Mouse (Mus musculus): Measurements from ENCODE around the gene Morn3. TPM values are rescaled to one million over a fixed set of nuclear protein-coding genes. Genes with fewer than 3 reads are reported as not detected.
A peak's percentile ranks its signal among the peaks of the same experiment; 100 is the strongest.

The Morn3 gene
- total and polyA plus RNA-seq, 3 experiments: not detected

DNA sequence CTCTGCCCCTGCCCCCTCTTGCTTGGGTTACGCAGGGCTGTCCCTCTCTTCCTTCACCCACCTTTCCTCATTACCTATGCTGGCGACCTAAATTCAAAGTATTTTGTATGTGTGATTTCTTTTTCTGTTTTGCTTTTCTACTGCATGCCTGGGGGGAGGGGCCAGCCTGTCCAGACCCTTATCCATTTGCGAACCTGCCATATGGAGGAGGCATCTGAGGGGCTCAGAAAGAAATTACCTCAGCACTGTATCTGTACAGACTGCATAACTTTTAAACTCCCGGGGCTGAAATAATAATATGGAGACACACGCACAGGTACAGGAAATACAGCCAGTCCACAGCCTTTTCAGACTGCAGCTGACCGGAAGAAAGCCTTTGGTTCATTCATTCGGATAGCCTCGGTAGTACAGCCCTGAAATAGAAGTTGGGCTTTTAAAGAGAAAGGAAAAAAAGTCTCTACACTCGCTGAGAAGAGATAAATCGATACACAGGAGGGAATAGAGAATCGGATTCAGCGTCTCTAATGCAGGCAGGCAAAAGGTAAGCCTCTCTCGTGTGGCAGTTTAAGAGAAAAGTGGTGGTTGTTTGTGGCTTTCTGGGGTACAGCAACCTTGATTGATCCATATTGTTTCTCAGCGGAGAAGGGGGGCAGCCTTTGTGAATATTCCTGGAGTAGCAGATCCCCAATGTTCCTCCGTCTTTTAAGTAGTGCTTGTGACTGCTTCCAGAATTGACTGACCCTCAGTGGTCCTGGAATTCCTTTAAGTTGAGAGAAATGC, 57.1 kb downstream of the Morn3 start, which contains the start of gene Kdm2b:
Gene Kdm2b (minus strand): TSS at position 273 of the 780 bp plus-strand sequence.
- in situ Hi-C loops (cut with MboI; ENCODE audit: low pct_ligation_motif_present, low pct_unique_long_range_greater_than_20kb, low sequenced_read_pairs) (no loop called here), dilution Hi-C loops (cut with MboI; ENCODE audit: extremely low pct_ligation_motif_present, extremely low pct_unique_long_range_greater_than_20kb, low sequenced_read_pairs) (no loop called here)
- no peaks in the 10 kb centered on the region for H3K27me3 ChIP-seq (replicated peaks)
- no peaks in the 10 kb centered on the region for H3K9me3 ChIP-seq (replicated peaks; ENCODE audit: low read length)
- peak; percentile 16; the same call in 1 of the 2 replicates for TF ChIP-seq ETS1 (conservative IDR thresholded peaks at IDR 0.05; ENCODE audit: low read depth, low read length)
- TF ChIP-seq TCF12 (IDR thresholded peaks at IDR 0.05; ENCODE audit: low read depth, low read length): peak; percentile 50; the same call in 1 of the 2 replicates
- 0 out of 2 replicates have a peak, but pooled peaks have one; percentile 41 for TF ChIP-seq IRF4 (IDR thresholded peaks at IDR 0.05; ENCODE audit: low read depth, low read length)
- 0 out of 2 replicates have a peak, but pooled peaks have one; percentile 33 for TF ChIP-seq NRF1 (IDR thresholded peaks at IDR 0.05; ENCODE audit: low read depth, low read length)
- TF ChIP-seq BHLHE40 (IDR thresholded peaks at IDR 0.05; ENCODE audit: low read depth, low read length): peak; percentile 60
- TF ChIP-seq ELF1 (IDR thresholded peaks at IDR 0.05; ENCODE audit: low read depth, low read length): peak; percentile 72
- TF ChIP-seq TBP (conservative IDR thresholded peaks at IDR 0.05; ENCODE audit: low read depth, low read length): 0 out of 2 replicates have a peak, but pooled peaks have one; percentile 38
- TF ChIP-seq CHD1 (IDR thresholded peaks at IDR 0.05; ENCODE audit: low read depth, low read length): peak; percentile 82; the same call in 1 of the 2 replicates
- peak; percentile 46 for TF ChIP-seq MAX (IDR thresholded peaks at IDR 0.05; ENCODE audit: low read length)
- 0 out of 2 replicates have a peak, but pooled peaks have one; percentile 36 for TF ChIP-seq NELFE (IDR thresholded peaks at IDR 0.05; ENCODE audit: low read depth, low read length)
- no peak for TF ChIP-seq ZNF384 (IDR thresholded peaks at IDR 0.05; ENCODE audit: low read depth, low read length)
- no peak; the same call in 1 of the 2 replicates for TF ChIP-seq USF1 (IDR thresholded peaks at IDR 0.05; ENCODE audit: low read depth, low read length)
- 0 out of 2 replicates have a peak, but pooled peaks have one; percentile 16 for TF ChIP-seq E2F4 (IDR thresholded peaks at IDR 0.05; ENCODE audit: insufficient replicate concordance, low read depth, low read length)
- TF ChIP-seq ZC3H11A (IDR thresholded peaks at IDR 0.05; ENCODE audit: low read depth, low read length): no peak
- no peak for TF ChIP-seq USF2 (conservative IDR thresholded peaks at IDR 0.05; ENCODE audit: low read depth, low read length)
- no peak for TF ChIP-seq MAFK (IDR thresholded peaks at IDR 0.05; ENCODE audit: insufficient replicate concordance, low read length)
- peak; percentile 53; the same call in 1 of the 2 replicates for TF ChIP-seq MEF2A (IDR thresholded peaks at IDR 0.05; ENCODE audit: borderline replicate concordance, low read depth, low read length)
- TF ChIP-seq CHD2 (IDR thresholded peaks at IDR 0.05; ENCODE audit: low read length): peak; percentile 53; the same call in 1 of the 2 replicates
- TF ChIP-seq SIN3A (IDR thresholded peaks at IDR 0.05; ENCODE audit: low read length): peak; percentile 21; the same call in 1 of the 2 replicates
- peak within 1 kb of the TSS; percentile 67 to 82 (median 76) for H3K4me3 ChIP-seq (replicated peaks in 1 of 3; ENCODE audit: low read depth in 2 of 3, low read length in 2 of 3, poor library complexity in 1 of 3)
- peak within 1 kb of the TSS; percentile 71 for H3K27ac ChIP-seq (ENCODE audit: insufficient read depth, low read depth)
- H3K79me2 ChIP-seq (replicated peaks; ENCODE audit: control insufficient read depth, extremely low read depth, insufficient read depth, poor library complexity, severe bottlenecking): peaks cover 16% of the 10 kb centered on the region
- H3K4me1 ChIP-seq (ENCODE audit: control insufficient read depth in 1 of 2, insufficient read depth in 2 of 2): peaks cover 5 to 59% of the 10 kb centered on the region in 2 experiments
- peak within 1 kb of the TSS; percentile 67 for H3K4me2 ChIP-seq (ENCODE audit: insufficient read depth, low read depth, poor library complexity, severe bottlenecking)
- peak within 1 kb of the TSS; percentile 64 for H3K9ac ChIP-seq (ENCODE audit: insufficient read depth, low read depth)
- H3K36me3 ChIP-seq (replicated peaks in 1 of 2; ENCODE audit: control insufficient read depth in 1 of 2, insufficient read depth in 1 of 2, low read length in 1 of 2): no peaks in the 10 kb centered on the region
- no peak for DNase-seq (ENCODE audit: extremely low read depth)
